ENCODE assay signal across 8 mouse cellular contexts in genomic region chr9:29428322-29428721, GRCm38 (mm10).
DNase-seq lines count a peak whose midpoint lies in the region; ATAC-seq lines count a peak whose summit lies in the region.

No protein-coding gene starts in this region.

- H3K9me3 ChIP-seq in forebrain, embryonic 14.5 days (replicated peaks; ENCODE audit: control insufficient read depth, low read length): no peaks in the 10 kb centered on the region
- no peaks in the 10 kb centered on the region for H3K9me3 ChIP-seq in forebrain, embryonic 12.5 days
- no peaks in the 10 kb centered on the region for H3K9me3 ChIP-seq in kidney, embryonic 15.5 days (replicated peaks)

- H3K36me3 ChIP-seq in forebrain, embryonic 14.5 days (ENCODE audit: control insufficient read depth, insufficient read depth, low read length): no peaks in the 10 kb centered on the region
- H3K36me3 ChIP-seq in forebrain, embryonic 12.5 days (replicated peaks): no peaks in the 10 kb centered on the region
- no peaks in the 10 kb centered on the region for H3K36me3 ChIP-seq in kidney, embryonic 15.5 days

- peak; percentile 38 for DNase-seq in forebrain, embryonic 14.5 days (ENCODE audit: low spot score)
- DNase-seq in right cerebral cortex, postnatal 10 days (ENCODE audit: low spot score in 2 of 2): peak; percentile 57 to 64
- DNase-seq in right cerebral cortex, adult 18-20 months: no peak
- DNase-seq in retina, embryonic 14.5 days (ENCODE audit: low spot score): peak; percentile 64
- DNase-seq in left cerebral cortex, adult 9 months (ENCODE audit: low spot score in 2 of 2): no peak
- DNase-seq in layer of hippocampus, adult 18-20 months (ENCODE audit: low spot score in 2 of 2): no peak

- no peaks in the 10 kb centered on the region for H3K27me3 ChIP-seq in forebrain, embryonic 14.5 days (replicated peaks; ENCODE audit: control insufficient read depth, insufficient read depth, low read length)
- peaks cover 4% of the 10 kb centered on the region; the same call in 1 of the 2 replicates for H3K27me3 ChIP-seq in forebrain, embryonic 12.5 days
- no peaks in the 10 kb centered on the region for H3K27me3 ChIP-seq in kidney, embryonic 15.5 days

- H3K4me2 ChIP-seq in forebrain, embryonic 14.5 days (ENCODE audit: low read length): no peak overlapping the region
- no peak overlapping the region for H3K4me2 ChIP-seq in forebrain, embryonic 12.5 days
- H3K4me2 ChIP-seq in kidney, embryonic 15.5 days: no peak overlapping the region

- H3K4me1 ChIP-seq in forebrain, embryonic 14.5 days (ENCODE audit: control insufficient read depth, insufficient read depth, low read length): no peaks in the 10 kb centered on the region
- H3K4me1 ChIP-seq in forebrain, embryonic 12.5 days: peaks cover 5% of the 10 kb centered on the region
- peaks cover 10% of the 10 kb centered on the region for H3K4me1 ChIP-seq in kidney, embryonic 15.5 days

- no peak for ATAC-seq in forebrain, embryonic 14.5 days
- no peak for ATAC-seq in forebrain, embryonic 12.5 days (ENCODE audit: low FRiP score)
- ATAC-seq in kidney, embryonic 15.5 days (replicated peaks; ENCODE audit: low FRiP score): peak; percentile 79; the same call in 1 of the 2 replicates

- WGBS in forebrain, embryonic 14.5 days: 43% methylated on average over 7 of the region's 7 CpGs
- 47% methylated on average over 7 of the region's 7 CpGs for WGBS in forebrain, embryonic 12.5 days
- WGBS in kidney, embryonic 15.5 days: 10% methylated on average over 7 of the region's 7 CpGs

- H3K9ac ChIP-seq in forebrain, embryonic 14.5 days (ENCODE audit: low read length): no peak overlapping the region
- no peak overlapping the region for H3K9ac ChIP-seq in forebrain, embryonic 12.5 days
- H3K9ac ChIP-seq in kidney, embryonic 15.5 days: no peak overlapping the region

- no peak overlapping the region for H3K27ac ChIP-seq in forebrain, embryonic 14.5 days (ENCODE audit: low read depth, low read length)
- no peak overlapping the region for H3K27ac ChIP-seq in forebrain, embryonic 12.5 days
- peak overlapping the region; percentile 45; the same call in 1 of the 2 replicates for H3K27ac ChIP-seq in kidney, embryonic 15.5 days

- no peak overlapping the region for H3K4me3 ChIP-seq in forebrain, embryonic 14.5 days (ENCODE audit: low read depth, low read length)
- no peak overlapping the region for H3K4me3 ChIP-seq in forebrain, embryonic 12.5 days (replicated peaks)
- H3K4me3 ChIP-seq in kidney, embryonic 15.5 days (replicated peaks): no peak overlapping the region

Comparison
In these comparisons a context has a peak if more than half of its experiments do, and no peak if none do; other contexts are left out.
1. DNase-seq: peak in forebrain, embryonic 14.5 days (single experiment), right cerebral cortex, postnatal 10 days (2 of 2) and retina, embryonic 14.5 days (single experiment); none in right cerebral cortex, adult 18-20 months (single experiment), left cerebral cortex, adult 9 months (0 of 2) and layer of hippocampus, adult 18-20 months (0 of 2).